Mouse (Mus musculus): ENCODE measurements around the gene Taf8.

DNA sequence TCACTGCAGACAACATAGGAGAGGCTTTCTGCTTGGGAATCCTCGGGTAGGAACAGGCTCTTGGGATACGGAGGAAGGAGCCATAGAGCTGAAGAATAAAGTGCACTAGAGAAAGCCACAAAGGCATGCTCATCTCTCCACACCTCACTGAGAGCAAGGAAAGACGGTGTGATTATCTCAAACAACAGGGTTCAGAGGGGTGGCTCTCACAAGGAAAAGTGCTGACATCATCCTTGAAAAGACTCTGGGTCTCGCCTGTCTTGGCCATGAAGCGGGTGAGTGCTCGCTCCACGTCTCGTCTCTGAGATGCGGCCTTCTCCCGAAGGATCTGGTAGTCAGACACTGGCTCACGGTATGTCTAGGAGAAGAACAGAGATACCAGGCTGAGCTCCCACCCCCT, 8.0 kb downstream of the Taf8 start:
- no peak for TF ChIP-seq CTCF (IDR thresholded peaks at IDR 0.05 in 2 of 3, conservative IDR thresholded peaks at IDR 0.05 in 1 of 3; ENCODE audit: control insufficient read depth in 1 of 3, insufficient read depth in 1 of 3, low read depth in 2 of 3, low read length in 3 of 3, poor library complexity in 1 of 3, severe bottlenecking in 1 of 3)
- TF ChIP-seq POLR2A (IDR thresholded peaks at IDR 0.05; ENCODE audit: control insufficient read depth in 1 of 2, insufficient read depth in 1 of 2, low read depth in 1 of 2, low read length in 2 of 2, poor library complexity in 1 of 2), result no peak
- TF ChIP-seq GATA1 (IDR thresholded peaks at IDR 0.05; ENCODE audit: low read depth, low read length), result no peak
- no peak for TF ChIP-seq EP300 (IDR thresholded peaks at IDR 0.05; ENCODE audit: low read depth in 1 of 2, low read length in 2 of 2)
- TF ChIP-seq POLR2AphosphoS2 (IDR thresholded peaks at IDR 0.05; ENCODE audit: low read length), result no peak
- no peak for TF ChIP-seq CHD2 (IDR thresholded peaks at IDR 0.05; ENCODE audit: low read length)
- TF ChIP-seq MEF2A (IDR thresholded peaks at IDR 0.05; ENCODE audit: extremely low read depth, insufficient replicate concordance, low read depth, low read length, poor library complexity, severe bottlenecking), result no peak
- no peak for TF ChIP-seq ZC3H11A (IDR thresholded peaks at IDR 0.05; ENCODE audit: low read depth, low read length)
- TF ChIP-seq HCFC1 (IDR thresholded peaks at IDR 0.05; ENCODE audit: low read depth, low read length), result no peak
- TF ChIP-seq MXI1 (IDR thresholded peaks at IDR 0.05; ENCODE audit: low read depth, low read length), result no peak
- TF ChIP-seq POLR2AphosphoS5 (IDR thresholded peaks at IDR 0.05; ENCODE audit: borderline replicate concordance, low read depth, low read length), result no peak
- TF ChIP-seq USF1 (IDR thresholded peaks at IDR 0.05; ENCODE audit: low read depth, low read length), result no peak
- no peak for TF ChIP-seq TCF12 (IDR thresholded peaks at IDR 0.05; ENCODE audit: low read depth, low read length)
- no peak for TF ChIP-seq JUND (IDR thresholded peaks at IDR 0.05; ENCODE audit: low read depth, low read length)
